Mouse (Mus musculus) layer of hippocampus, adult 9-11 months (tissue): ENCODE results near the gene Garnl3.
"Not testable (repeated sequence)": the region's sequence is repeated elsewhere in the genome, so short reads cannot be mapped to it uniquely, and the experiment has no call there.

Experiments
- DNase-seq: peaks from one replicate; pipeline ENCODE4 v3.0.0; 2022

The Garnl3 gene

GRCm38 (mm10) chr2:33154751-33155372 is 23.4 kb upstream of the Garnl3 start:
- DNase-seq, result peak; percentile 49

GRCm38 (mm10) chr2:33146994-33147393 is 15.5 kb upstream of the Garnl3 start:
- DNase-seq, result no peak

DNA sequence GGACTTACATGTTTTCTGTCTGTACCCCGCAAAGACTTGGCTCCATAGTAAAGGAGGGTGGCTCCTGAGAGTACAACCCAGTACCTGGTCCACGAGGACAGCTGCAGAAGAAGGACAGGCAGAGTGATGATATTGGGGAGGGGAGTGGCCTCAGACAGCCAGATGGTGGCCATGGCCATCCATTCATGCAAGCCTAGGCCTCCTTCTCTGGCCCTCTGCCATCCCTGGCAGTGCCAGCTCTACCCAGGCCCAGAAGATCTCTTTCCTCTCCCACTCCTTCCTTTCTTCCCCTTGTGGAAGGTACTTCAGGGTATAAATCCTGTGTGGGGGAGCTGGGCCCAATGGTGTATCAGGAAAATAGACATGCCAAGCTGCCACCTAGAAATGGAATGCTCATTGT is 11.8 kb upstream of the Garnl3 start:
- DNase-seq, result peak; percentile 5

- no peak for DNase-seq
Measured at GRCm38 (mm10) chr2:33138491-33138890, 7.0 kb upstream of the Garnl3 start.

DNA sequence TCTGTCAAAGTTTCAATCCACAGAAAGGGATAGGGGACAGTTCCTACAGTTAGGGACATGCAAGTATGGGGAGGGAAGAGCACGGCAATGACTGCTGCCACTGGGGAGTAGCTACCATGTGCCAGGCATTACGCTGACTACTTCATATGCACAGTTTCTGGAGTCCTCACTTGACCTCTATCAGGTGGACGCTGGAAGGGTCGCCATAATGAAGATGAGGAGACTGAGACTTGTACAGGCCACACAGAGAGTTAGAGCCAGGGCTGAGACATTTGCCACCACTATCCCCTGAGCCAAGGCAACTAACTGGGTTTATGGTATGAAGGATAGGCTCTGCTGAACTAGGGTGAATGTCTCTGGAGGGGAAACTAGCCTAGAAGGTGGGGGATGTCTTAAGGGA is 6.3 kb upstream of the Garnl3 start:
- no peak for DNase-seq

GRCm38 (mm10) chr2:33137244-33137643 is 5.8 kb upstream of the Garnl3 start:
- DNase-seq, result no peak

DNA sequence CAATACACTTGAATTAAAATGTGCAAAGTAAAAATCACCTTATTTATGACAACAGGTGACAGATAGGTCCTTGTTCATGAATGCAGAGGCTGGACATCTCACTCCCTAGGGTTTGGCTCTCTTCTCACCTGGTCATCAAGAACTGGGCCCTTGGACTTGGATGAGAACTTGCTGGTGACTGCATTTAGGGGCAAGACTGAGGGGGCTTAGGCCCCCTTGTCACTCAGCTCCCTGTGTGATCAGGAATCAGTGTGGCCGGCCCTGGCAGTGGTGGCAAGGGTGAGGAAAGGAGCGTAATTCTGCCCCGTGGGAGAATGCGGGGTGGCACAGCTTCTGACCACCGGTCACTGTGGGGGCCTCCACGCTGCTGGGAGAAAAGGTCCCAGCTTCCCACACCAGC is 4.9 kb upstream of the Garnl3 start:
- DNase-seq, result no peak

DNA sequence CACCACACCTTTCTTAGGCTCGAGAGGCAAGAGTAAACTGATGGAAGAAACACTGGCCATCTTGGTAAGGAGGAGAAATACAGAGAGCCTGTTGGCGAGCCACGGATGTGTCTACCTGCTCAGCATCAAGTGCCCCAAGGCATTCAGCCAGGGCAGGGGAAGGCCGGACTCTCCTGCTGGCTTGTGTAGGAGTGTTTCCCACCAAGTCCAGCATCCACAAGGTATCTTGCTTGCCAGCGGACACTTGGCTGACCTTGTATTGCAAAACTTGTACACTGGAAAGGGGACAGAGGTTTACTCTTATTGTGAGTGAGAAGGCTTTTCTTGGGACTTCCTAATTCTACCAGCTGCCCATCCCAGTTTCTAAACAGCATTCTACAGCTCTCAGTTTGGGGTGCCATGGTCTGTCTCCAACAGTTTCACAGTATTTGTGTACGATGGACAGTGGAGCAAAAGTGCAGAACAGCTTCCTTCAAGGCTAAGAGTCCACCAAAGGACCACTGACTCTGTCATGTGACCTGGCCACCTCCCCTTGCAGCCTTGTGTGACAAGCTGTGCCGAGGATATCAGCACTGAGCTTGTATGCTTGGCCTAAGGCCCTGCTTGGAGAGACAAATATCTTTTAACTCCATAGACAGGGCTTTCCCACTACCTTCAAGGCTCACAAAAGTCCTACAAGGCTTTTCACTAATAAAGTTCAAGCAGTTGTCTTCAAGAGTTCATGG is 3.5 kb upstream of the Garnl3 start:
- DNase-seq, result no peak

DNA sequence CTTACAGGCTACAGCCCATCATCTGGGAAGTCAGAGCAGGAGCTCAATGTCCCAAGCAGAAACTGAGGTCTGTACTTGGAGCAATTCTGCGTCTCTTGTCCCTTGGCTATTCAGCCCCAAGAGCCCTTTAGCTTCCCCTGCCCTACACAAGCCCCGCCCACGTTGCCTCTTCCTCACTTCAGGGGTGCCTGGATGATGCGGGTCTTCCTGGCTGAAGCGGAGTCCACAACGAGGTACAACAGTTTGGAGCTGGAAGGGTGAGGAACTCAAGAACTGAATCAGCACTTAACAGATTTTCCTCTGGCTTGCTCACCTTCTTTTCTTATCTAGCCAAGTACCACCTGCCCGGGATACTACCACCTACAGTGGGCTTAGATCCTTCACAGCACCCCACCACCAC is 852 bp upstream of the Garnl3 start:
- DNase-seq, result peak; percentile 36

DNA sequence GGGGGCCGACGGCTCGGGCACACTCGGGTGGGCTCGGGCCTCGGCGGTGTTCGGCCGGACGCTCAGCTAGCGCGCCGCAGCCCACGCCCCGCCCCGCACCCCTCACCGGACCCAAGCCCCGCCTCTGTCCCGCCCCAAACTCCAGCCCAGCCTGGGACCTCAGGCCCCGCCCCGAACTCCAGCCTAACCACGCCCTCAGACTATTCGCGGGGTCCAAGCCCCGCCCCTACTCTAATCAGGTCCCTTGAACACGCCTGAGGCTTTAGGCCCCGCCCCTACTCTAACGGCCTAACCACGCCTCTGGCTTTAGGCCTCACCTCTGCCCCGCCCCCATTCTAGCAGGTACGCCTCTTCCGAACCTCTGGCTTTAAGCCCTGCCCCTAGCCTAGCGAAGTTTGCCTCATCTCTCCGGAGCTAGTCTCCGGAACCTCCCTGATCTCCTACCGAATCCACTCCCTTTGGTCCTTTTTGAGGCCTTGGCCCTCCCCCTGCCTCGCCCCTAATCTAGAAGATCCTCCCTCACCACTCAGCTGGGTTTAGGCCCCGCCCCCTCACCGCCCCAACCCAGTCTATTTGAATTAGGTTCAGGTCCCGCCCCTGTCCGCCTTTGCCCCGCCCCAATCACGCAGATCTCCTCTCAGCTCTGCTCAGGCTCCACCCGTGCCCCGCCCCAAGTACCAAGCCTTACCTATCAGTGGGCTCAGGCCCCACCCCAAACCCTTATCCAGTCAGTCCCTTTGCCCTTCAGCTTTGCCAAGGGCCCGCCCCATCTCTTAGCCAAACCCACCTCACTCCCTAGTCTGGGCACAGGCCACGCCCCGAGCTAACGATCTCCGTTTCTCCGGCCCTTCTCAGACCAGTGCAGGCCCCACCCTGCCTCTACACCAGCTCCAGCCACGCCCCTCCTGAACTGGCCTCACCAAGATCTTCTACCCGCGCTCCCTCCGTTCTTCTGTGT is 649 bp downstream of the Garnl3 start:
- peak; percentile 99 for DNase-seq

- no peak for DNase-seq
Measured at GRCm38 (mm10) chr2:33130141-33130525, 1.3 kb downstream of the Garnl3 start.

DNA sequence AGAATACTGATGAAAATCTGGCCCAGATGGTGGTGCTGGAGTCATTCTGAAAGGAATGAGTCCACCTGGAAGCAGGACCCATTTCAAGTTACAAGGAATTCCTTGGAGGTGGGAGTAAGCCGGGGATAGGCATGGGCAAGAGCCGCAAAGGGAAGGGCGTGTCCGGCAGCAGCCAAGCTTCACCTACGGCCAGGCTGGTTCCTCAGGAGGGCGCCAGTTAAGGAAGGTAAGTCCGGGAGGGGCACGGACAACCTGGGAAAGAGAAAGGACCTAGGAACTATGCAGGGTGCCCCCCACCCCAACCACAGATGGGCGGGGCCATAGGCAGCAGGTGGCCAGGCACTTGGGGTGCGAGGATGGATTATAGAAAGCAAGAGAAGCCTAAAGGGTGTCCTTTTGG is 1.8 kb downstream of the Garnl3 start:
- peak; percentile 40 for DNase-seq

- no peak for DNase-seq
Measured at GRCm38 (mm10) chr2:33129005-33129404, 2.4 kb downstream of the Garnl3 start.

GRCm38 (mm10) chr2:33127271-33127670 is 4.2 kb downstream of the Garnl3 start:
- DNase-seq, result no peak

- DNase-seq, result no peak
Measured at GRCm38 (mm10) chr2:33122856-33123255, 8.6 kb downstream of the Garnl3 start.

- no peak for DNase-seq
Measured at GRCm38 (mm10) chr2:33100536-33100935, 30.9 kb downstream of the Garnl3 start.

GRCm38 (mm10) chr2:33097326-33097725 is 34.1 kb downstream of the Garnl3 start:
- DNase-seq, result not testable (repeated sequence)

DNA sequence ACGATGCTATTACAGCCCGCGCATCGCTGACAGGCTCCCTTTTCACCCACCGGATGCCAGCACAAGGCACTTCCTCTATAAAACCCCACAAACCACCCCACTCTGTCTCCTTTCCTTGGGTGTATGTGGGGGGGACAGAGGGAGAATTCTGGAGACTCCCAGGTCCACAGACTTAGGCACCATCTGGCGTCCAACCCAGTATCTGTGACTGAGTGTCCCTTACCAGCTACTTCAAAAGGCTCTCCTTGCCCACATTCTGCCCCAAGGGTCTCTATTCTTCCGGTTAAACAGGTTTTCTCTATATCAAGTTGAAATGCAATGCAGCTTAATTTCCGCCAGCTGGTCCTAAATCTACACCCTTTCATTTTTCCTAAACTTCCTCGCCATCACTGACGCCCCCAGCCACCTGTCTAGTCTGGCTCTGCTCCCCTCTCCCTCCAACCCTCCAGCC is 36.2 kb downstream of the Garnl3 start:
- peak; percentile 34 for DNase-seq

- DNase-seq, result peak; percentile 43
Measured at GRCm38 (mm10) chr2:33090620-33091520, 40.6 kb downstream of the Garnl3 start.

DNA sequence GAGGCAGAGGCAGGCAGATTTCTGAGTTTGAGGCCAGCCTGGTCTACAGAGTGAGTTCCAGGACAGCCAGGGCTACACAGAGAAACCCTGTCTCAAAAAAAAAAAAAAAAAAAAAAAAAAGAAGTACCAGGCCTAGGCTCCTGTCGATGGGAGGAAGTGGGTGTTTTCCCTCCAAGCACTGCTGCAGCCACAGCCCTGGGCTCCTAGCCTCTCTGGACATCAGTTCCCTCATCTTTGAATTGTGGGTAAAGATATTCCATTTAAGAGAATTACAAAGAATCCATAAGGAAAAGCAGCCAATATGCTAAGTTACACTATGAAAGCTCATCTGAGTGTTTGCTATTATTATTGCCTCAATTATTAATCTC is 41.4 kb downstream of the Garnl3 start:
- DNase-seq, result not testable (repeated sequence)

- DNase-seq, result no peak
Measured at GRCm38 (mm10) chr2:33089356-33090032, 42.0 kb downstream of the Garnl3 start.
